Mouse (Mus musculus) E14TG2a.4 (cell line): ENCODE data around the gene Ttc26.

Experiments used
- CTCF ChIP-seq: conservative IDR thresholded peaks from 2 replicates; pipeline ENCODE4 v1.5.1; 2014; ENCODE audit warnings: low read length
- NANOG ChIP-seq: IDR thresholded peaks from 2 replicates; pipeline ENCODE4 v1.6.1; 2014; ENCODE audit warnings: borderline replicate concordance, low read length, mixed read lengths

DNA sequence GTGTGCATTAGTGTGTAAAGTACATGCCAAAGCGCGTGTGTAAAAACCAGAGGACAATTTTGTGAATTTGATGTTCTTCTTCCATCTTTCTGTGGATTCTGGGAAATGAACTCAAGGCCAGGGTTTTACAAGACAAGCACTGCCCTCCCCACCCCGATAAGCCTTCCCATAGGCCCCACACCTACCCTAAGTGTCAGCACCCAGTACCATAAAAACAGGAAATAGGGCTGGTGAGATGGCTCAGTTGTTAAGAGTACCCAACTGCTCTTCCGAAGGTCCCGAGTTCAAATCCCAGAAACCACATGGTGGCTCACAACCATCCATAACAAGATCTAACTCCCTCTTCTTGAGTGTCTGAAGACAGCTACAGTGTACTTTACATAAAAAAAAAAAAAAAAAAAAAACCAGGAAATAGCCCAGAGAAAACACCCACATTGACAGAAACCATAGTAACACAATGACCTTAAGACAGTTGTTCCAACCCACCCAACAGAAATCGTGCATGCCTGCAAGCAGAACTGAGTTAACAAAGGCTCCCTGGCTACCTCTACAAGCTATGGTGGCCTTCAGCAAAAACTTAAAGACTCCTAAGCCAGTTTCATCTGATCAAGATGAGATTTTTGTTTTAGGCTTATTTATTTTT lies 32.3 kb upstream of the Ttc26 start:
- no peak for TF ChIP-seq CTCF
- no peak for TF ChIP-seq NANOG
